Mouse (Mus musculus): ENCODE results near the gene Saa4. TPM values are rescaled to one million over a fixed set of nuclear protein-coding genes. Genes with fewer than 3 reads are reported as not detected.

The Saa4 gene
- polyA plus RNA-seq, 1 experiment from 2014 or later: not detected

DNA sequence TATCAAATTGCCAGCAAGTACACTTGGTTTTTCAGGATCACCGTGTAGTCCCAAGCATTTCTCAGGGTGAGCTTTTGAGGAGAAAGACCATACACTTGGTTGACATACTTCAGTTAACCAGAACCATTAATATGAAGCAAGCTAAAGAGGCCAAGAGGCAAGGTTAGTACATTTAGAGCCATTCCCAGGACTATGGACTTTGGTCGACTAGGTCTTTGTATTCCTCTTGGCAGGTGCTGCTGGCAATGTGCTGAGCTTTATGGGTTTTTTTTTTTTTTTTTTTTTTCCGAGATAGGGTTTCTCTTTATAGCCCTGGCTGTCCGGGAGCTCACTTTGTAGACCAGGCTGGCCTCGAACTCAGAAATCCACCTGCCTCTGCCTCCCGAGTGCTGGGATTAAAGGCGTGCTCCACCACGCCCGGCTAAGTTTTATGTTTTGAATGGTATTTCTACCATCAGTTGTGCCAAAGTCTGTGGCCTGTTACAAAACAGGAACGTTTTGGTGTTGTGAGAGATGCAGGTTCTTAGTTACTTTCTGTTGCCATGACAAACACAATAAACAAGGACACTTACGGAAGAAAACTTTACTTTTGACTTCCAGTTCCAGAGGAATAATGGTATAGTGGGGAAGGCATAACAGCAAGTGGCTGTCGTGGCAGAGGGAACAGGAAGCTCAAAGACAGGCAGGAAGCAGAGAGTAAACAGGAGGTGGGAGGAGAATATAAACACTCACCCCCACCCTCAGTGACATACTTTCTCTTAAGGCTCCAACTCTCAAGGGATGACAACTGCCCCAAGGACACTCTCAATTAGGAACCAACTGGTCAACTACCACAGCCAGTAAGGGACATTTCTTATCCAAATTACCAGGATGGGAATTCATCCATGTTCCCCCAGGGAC is 6.4 kb upstream of the Saa4 start:
- WGBS: 88% methylated on average over 12 of the region's 12 CpGs
- Histone ChIP-seq H3K27ac (no peak overlapping the region), H3K4me1 (no peaks in the 10 kb centered on the region), H3K27me3 (replicated peaks) (no peaks in the 10 kb centered on the region), H3K4me3 (no peak overlapping the region), H3K9ac (no peak overlapping the region), H3K9me3 (no peaks in the 10 kb centered on the region), H3K36me3 (replicated peaks) (no peaks in the 10 kb centered on the region), H3K4me2 (no peak overlapping the region)
- ATAC-seq (replicated peaks): no peak

DNA sequence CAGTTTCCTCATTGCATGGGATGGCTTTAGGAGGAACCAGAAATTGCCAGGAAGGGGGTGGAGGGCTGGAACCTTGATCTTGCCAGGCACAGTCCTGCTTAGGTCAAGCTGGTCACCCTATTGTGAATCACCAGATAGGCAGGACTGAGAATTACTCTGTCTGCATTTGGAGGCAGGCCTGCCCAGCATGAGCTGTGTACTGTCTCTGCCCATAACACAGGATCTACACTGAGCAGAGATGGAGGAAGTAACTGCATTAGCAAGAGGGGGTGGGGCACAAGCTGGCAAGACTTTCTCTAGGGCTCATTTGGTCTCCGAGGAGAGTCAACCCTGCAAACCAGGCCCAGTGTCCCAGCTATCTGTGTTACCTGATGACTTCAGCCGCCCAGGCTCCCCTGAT is 2.6 kb upstream of the Saa4 start:
- no peak for ATAC-seq (replicated peaks)

GRCm38 (mm10) chr7:46727584-46727983 is 4.8 kb downstream of the Saa4 start:
- Histone ChIP-seq H3K27me3 (replicated peaks) (no peaks in the 10 kb centered on the region), H3K9me3 (no peaks in the 10 kb centered on the region), H3K27ac (no peak overlapping the region), H3K4me3 (no peak overlapping the region), H3K9ac (no peak overlapping the region), H3K4me2 (no peak overlapping the region), H3K36me3 (replicated peaks) (no peaks in the 10 kb centered on the region), H3K4me1 (no peaks in the 10 kb centered on the region)
- no peak for ATAC-seq (replicated peaks)
- WGBS: 93% methylated on average over 1 of the region's 1 CpGs

More for the DNA sequence above, 2.6 kb upstream of the Saa4 start:
- H3K9me3 ChIP-seq: no peaks in the 10 kb centered on the region
- WGBS: 83% methylated on average over 2 of the region's 2 CpGs
- no peaks in the 10 kb centered on the region for H3K36me3 ChIP-seq (replicated peaks)
- H3K9ac ChIP-seq: no peak overlapping the region
- H3K27ac ChIP-seq: no peak overlapping the region
- H3K4me3 ChIP-seq: no peak overlapping the region
- no peaks in the 10 kb centered on the region for H3K4me1 ChIP-seq
- no peak overlapping the region for H3K4me2 ChIP-seq
- H3K27me3 ChIP-seq (replicated peaks): no peaks in the 10 kb centered on the region

- Histone ChIP-seq H3K4me2 (no peak overlapping the region), H3K4me3 (no peak overlapping the region), H3K4me1 (no peaks in the 10 kb centered on the region), H3K9ac (no peak overlapping the region), H3K27me3 (replicated peaks) (no peaks in the 10 kb centered on the region; the same call in 1 of the 2 replicates), H3K27ac (no peak overlapping the region), H3K9me3 (no peaks in the 10 kb centered on the region), H3K36me3 (replicated peaks) (no peaks in the 10 kb centered on the region)
- WGBS: 78% methylated on average over 5 of the region's 5 CpGs
- no peak for ATAC-seq (replicated peaks)
Observed at GRCm38 (mm10) chr7:46724396-46724795, 8.0 kb downstream of the Saa4 start.

DNA sequence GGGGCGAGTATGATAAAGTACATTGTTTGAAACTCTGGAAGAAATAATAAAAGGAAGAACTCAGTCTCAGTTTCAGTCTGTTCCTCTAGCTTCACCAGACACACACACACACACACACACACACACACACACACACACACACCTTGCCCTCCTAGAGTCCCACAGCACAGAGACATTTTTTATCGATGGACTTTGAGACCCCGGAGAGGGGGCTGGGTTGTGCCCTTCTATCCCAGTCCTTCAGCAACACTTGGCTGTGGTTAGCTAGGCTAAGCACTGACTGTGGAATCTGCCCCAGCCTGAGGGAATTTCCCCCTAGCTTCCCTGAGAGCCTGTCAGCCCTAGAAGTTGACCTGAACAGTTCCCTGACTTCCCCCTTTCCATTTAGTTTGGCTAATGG is 8.6 kb downstream of the Saa4 start:
- Histone ChIP-seq H3K27ac (no peak overlapping the region), H3K4me3 (no peak overlapping the region), H3K9me3 (no peaks in the 10 kb centered on the region), H3K4me2 (no peak overlapping the region), H3K36me3 (replicated peaks) (no peaks in the 10 kb centered on the region), H3K4me1 (no peaks in the 10 kb centered on the region), H3K9ac (no peak overlapping the region), H3K27me3 (replicated peaks) (no peaks in the 10 kb centered on the region; the same call in 1 of the 2 replicates)
- no peak for ATAC-seq (replicated peaks)
- WGBS: 94% methylated on average over 3 of the region's 3 CpGs

DNA sequence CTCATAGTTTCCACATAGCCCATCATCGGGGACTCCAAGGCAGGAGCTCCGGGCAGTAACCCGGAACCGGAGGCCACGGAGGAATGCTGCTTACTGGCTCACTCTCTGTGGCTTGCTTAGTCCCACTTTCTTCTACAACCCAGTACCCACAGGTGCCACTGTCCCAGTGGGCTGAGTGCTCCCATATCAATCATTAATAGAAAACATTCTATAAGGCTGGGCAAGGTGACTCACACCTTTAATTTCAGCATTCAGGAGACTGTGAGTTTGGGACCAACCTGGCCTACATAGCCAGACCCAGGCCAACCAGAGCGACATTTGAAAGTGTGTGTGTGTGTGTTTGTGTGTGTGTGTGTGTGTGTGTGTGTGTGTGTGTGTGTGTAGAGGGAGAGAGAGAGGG is 9.0 kb downstream of the Saa4 start:
- ATAC-seq (replicated peaks): no peak
- H3K9me3 ChIP-seq: no peaks in the 10 kb centered on the region
- WGBS: 93% methylated on average over 6 of the region's 6 CpGs
- H3K4me3 ChIP-seq: no peak overlapping the region
- no peaks in the 10 kb centered on the region for H3K4me1 ChIP-seq
- H3K4me2 ChIP-seq: no peak overlapping the region
- H3K36me3 ChIP-seq (replicated peaks): no peaks in the 10 kb centered on the region
- no peak overlapping the region for H3K27ac ChIP-seq
- no peaks in the 10 kb centered on the region; the same call in 1 of the 2 replicates for H3K27me3 ChIP-seq (replicated peaks)
- no peak overlapping the region for H3K9ac ChIP-seq

DNA sequence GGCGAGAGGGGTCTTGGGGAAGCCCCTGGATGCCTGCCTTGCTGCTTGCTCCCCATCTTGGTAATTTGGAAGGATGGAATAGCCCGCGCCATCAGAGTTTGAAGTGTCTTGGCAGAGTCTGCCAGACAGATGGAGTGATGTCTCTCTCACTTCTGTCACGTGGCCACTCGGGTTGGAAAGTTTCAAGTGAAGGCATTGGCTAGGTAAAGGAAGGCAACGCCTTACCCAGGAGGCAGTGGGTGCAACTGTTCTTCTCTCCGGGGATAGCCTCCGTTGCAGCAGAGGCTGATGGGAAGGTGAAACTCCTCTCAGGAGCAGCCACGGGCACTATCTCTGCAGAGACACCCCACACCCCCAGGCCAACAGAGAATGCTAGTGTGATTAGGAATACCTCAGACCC is 11.9 kb downstream of the Saa4 start:
- no peak overlapping the region for H3K27ac ChIP-seq
- H3K36me3 ChIP-seq (replicated peaks): no peaks in the 10 kb centered on the region
- H3K9me3 ChIP-seq: no peaks in the 10 kb centered on the region
- no peak for ATAC-seq (replicated peaks)
- H3K4me1 ChIP-seq: no peaks in the 10 kb centered on the region
- no peak overlapping the region for H3K4me2 ChIP-seq
- no peaks in the 10 kb centered on the region; the same call in 1 of the 2 replicates for H3K27me3 ChIP-seq (replicated peaks)
- WGBS: 81% methylated on average over 9 of the region's 9 CpGs
- no peak overlapping the region for H3K4me3 ChIP-seq
- no peak overlapping the region for H3K9ac ChIP-seq

- H3K4me1 ChIP-seq: no peaks in the 10 kb centered on the region
- no peak for ATAC-seq (replicated peaks)
- no peak overlapping the region for H3K4me3 ChIP-seq
- H3K9ac ChIP-seq: no peak overlapping the region
- no peak overlapping the region for H3K4me2 ChIP-seq
- H3K27me3 ChIP-seq (replicated peaks): no peaks in the 10 kb centered on the region; the same call in 1 of the 2 replicates
- H3K9me3 ChIP-seq: no peaks in the 10 kb centered on the region
- no peak overlapping the region for H3K27ac ChIP-seq
- H3K36me3 ChIP-seq (replicated peaks): no peaks in the 10 kb centered on the region
- 82% methylated on average over 7 of the region's 7 CpGs for WGBS
Observed at GRCm38 (mm10) chr7:46719526-46719925, 12.9 kb downstream of the Saa4 start.

DNA sequence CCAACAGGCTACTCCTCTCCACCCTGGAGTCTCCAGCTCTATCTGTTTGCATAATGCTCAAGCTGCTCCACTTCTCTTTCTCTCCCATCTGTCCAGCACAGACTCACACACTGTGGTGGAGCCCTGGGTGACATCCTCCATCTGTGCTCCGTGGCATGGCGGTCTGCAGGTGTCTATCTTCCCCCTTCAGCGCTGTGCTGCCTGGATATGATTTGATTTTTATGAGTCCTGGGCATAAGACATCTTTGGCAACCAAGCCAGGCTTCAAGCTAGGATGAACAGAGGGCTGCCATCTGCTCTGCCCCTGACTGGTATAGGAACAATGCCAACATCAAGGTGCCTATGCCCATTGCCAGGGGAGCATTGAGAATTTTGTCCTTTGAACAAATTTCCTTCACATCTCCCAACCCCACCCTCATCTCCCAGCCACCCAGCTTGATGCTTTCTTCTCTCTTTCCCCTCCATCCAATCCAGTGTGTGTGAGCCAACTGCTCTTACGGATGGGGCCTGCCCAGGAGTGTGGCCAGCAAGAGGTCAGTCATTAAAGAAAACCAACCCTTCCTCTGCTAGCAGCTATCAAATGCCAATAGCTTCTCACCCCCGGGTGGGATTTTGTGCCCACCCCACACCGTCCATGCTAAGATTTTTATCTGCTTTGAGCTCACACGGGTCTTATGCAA is 13.7 kb downstream of the Saa4 start:
- Histone ChIP-seq H3K9me3 (no peaks in the 10 kb centered on the region), H3K27me3 (replicated peaks) (no peaks in the 10 kb centered on the region; the same call in 1 of the 2 replicates), H3K4me2 (no peak overlapping the region), H3K36me3 (replicated peaks) (no peaks in the 10 kb centered on the region), H3K9ac (no peak overlapping the region), H3K4me1 (no peaks in the 10 kb centered on the region), H3K27ac (no peak overlapping the region), H3K4me3 (no peak overlapping the region)
- WGBS: 83% methylated on average over 7 of the region's 7 CpGs
- ATAC-seq (replicated peaks): no peak

DNA sequence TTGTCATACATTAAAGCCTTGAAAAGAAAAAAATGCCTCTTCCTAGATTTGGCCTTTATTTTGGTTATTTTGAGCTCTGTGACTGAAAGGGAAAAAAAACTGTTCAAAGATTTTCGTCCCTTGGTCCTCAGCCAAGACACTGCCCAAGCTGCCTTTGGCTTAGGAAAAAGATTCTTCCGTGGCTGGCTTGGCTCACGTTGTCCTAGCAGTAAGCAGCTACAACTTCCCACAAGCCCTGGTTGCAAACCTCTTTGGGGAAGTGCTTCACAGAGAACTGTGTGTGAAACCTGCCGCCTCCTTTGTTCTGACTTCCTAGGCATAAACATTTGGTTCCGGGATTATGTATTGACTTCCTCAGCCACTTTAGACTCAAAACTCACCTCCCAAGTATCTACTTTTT is 15.5 kb downstream of the Saa4 start:
- H3K4me2 ChIP-seq: no peak overlapping the region
- 62% methylated on average over 5 of the region's 5 CpGs for WGBS
- H3K9me3 ChIP-seq: no peaks in the 10 kb centered on the region
- no peaks in the 10 kb centered on the region; the same call in 1 of the 2 replicates for H3K27me3 ChIP-seq (replicated peaks)
- no peak overlapping the region for H3K4me3 ChIP-seq
- no peak overlapping the region for H3K9ac ChIP-seq
- no peak for ATAC-seq (replicated peaks)
- H3K36me3 ChIP-seq (replicated peaks): no peaks in the 10 kb centered on the region
- no peaks in the 10 kb centered on the region for H3K4me1 ChIP-seq
- H3K27ac ChIP-seq: no peak overlapping the region

GRCm38 (mm10) chr7:46715600-46715999 is 16.8 kb downstream of the Saa4 start, which contains the start of gene Saa3:
TSS of gene Saa3 (minus strand) at chr7:46715700.
- Histone ChIP-seq H3K36me3 (replicated peaks) (no peaks in the 10 kb centered on the region), H3K9me3 (no peaks in the 10 kb centered on the region), H3K27me3 (replicated peaks) (no peaks in the 10 kb centered on the region; the same call in 1 of the 2 replicates), H3K4me2 (no peak within 1 kb of the TSS), H3K27ac (no peak within 1 kb of the TSS), H3K4me3 (no peak within 1 kb of the TSS), H3K4me1 (no peaks in the 10 kb centered on the region), H3K9ac (no peak within 1 kb of the TSS)
- WGBS: 90% methylated on average over 5 of the region's 5 CpGs
- no peak for ATAC-seq (replicated peaks)

DNA sequence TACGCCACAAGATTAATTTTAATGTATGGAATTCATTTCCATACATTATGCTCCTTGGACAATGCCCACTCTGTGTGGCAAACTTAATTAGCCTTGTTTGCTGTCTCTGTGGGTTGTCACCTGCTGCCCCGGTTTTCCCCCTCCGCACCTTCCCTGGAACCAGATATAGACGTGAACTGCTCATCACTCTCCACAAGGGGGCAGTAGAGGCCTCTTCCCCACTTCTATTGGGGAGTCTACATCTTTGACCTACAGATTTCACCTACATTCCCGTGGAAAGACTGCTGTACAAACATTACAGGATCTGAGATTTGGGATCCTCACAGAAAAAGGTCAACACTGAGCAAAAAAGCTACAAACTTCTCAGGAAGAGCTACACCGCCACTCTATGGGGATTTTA is 17.9 kb downstream of the Saa4 start:
- Histone ChIP-seq H3K4me1 (peaks cover 3% of the 10 kb centered on the region), H3K9ac (no peak overlapping the region), H3K4me2 (no peak overlapping the region), H3K9me3 (no peaks in the 10 kb centered on the region), H3K36me3 (replicated peaks) (no peaks in the 10 kb centered on the region), H3K4me3 (no peak overlapping the region), H3K27ac (no peak overlapping the region), H3K27me3 (replicated peaks) (no peaks in the 10 kb centered on the region)
- WGBS: 28% methylated on average over 6 of the region's 6 CpGs
- no peak for ATAC-seq (replicated peaks)

Measured in midbrain, embryonic 15.5 days (tissue).